Mouse (Mus musculus): ENCODE measurements at regions not wholly inside any gene's neighbourhood (a gene's known extent, or its start where the extent isn't known, plus 50 kb on each side); places are given as distances from the start of the nearest gene placed in this dataset.

DNA sequence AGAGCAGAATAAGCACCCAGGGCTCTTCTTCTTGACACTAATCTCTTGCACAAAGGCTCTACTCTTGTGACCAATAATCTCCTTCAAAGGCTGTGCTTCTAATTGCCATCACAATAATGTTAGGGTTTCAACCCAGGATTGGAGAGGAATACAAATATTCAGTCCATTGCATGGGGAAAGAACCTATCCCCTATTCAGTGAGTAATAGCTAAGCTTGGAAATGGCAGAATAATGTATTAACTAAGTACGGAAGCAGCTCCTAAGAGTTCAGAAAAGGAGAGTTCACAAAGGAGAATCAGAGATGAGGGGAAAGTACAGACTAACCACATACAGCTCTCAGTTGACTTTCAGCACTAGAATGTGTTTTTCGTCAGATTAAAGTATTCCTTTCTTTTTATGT is 544.3 kb downstream of the Nfib start:
- DNase-seq (ENCODE audit: low spot score), result no peak

GRCm38 (mm10) chr4:82160233-82160632 is 545.3 kb downstream of the Nfib start:
- no peak for DNase-seq (ENCODE audit: low spot score)

DNA sequence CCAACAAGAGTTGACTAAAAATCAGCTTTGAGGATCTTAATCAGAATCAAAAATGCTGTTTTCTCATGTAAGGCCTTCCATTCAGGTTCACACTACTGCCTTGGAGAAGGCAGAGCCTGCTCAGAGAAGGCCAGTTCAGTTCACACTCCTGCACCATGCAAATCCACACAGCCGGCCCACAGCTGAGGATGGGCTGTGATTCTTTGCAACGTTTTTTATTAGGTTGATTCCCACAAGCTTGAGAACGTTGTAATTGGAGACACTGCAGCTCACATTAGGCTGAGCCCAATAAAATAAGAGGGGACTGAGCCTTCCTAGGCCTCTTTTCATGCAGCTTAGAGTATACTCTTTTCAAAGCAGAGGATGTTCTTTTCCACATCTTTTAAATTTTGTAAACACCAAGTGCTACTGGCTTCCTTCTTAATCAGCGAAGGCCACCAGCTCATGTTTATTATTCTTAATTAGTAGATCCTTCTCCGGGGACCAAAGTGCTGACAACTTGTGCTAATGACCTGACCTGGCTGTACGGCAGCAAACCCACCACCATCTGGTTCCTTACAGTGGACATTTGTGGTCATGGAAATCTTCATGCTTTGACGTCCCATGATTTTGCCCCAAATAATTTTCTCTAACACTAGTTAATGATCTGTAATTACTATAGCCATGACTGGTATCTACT is 549.8 kb downstream of the Nfib start:
- DNase-seq (ENCODE audit: low spot score), result no peak

DNA sequence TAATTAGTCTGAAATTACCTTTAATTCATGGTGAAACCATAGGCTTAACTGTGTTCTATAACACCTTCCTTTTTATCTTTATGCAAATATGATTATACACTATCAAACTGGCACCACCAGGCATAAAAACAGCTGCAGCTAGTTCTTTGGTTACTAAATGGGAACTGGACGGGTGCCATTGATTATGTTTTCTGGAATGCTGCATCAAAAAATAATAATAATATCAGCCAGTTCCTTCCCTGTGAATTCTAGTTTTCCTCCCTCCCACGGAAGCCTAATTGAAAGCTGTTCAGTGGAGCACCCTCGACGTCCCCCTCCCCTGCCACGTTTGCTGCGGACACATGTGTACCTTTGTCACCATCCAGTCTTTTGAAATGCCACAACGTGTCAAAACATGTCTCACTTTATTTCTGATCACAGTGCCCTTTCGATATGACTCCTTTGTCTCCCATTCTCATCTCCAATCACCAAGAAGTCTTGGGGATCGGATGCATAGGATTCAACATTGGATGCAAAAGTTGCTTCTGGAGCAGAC is 551.5 kb downstream of the Nfib start:
- DNase-seq (ENCODE audit: low spot score), result no peak

DNA sequence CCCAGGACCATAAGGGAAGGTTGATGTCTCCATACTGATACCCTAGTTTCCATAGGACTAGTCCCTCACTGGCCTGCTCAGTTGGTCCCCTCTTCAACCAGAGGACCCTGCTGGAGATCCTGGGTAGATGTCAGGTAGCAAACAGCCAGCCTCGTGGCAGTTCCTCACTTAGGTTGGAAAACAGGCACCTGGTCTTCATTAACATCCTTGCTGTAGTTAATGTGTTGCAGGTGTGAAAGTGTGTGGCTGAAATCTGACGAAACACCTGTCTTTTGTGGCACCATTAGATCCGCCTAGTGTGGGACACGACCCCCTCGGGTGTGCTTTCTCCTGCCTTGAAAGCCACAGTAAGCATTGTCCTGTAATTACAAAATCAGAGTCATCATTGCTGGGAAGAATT is 551.9 kb downstream of the Nfib start:
- DNase-seq (ENCODE audit: low spot score), result no peak

- no peak for DNase-seq (ENCODE audit: low spot score)
Observed at GRCm38 (mm10) chr4:82149957-82150356, 555.6 kb downstream of the Nfib start.

- DNase-seq (ENCODE audit: low spot score), result no peak
Observed at GRCm38 (mm10) chr4:82148129-82149064, 557.2 kb downstream of the Nfib start.

DNA sequence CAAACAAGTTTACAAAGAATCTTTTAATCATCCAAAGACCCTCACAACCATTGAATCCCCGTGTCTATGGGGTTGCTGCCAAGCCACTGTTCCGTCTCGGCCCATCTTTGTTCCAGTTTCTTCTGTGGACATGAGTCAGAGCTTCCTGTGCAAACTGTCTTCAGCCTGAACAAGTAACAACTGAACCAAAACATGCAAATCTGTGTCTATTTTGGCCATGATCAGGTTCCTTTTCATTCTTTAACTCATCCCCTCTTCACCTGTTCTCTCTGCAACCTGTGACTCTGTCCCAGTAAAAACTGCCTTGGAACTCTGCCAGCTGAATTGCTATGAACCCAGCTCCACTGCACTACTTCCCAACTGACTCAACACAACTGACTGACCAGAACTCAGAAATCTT is 563.2 kb downstream of the Nfib start:
- no peak for DNase-seq (ENCODE audit: low spot score)

DNA sequence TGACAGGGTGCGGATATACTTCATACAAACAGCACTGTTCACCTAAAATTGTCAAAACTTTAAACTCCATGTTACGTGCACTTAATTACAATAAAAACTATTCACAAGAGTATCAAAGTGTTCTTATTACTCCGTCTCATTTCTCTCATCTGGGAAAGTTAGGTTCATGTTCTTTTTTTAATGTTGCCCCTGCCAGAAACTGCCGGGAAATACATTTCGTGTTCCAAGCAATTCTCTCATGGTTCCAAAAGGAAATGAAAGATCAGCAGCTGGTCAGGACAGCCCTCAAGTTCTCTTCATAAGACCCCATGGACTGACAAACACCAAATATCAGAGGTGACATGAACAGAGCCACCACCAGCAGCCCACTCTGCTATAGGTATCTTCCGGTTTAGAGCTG is 565.7 kb downstream of the Nfib start:
- DNase-seq (ENCODE audit: low spot score), result no peak

DNA sequence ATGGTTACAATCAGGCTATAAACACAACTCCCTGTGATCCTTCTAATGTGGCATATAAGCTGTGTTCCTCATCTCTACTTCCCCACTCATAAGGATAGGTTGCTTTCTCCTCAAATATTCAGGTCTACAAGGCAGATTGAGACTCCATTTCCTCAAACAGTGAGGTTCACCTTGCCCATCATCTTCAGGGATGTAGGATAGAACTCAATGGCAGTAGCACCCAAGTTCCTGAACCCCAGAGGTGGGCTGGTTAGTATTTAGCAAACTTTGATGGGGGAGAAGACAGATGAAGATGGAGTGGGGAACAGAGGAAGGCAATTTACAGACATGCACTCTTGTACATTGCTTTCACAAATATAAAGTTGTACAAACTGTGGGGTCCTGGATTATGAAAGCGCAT is 566.5 kb downstream of the Nfib start:
- DNase-seq (ENCODE audit: low spot score), result no peak

DNA sequence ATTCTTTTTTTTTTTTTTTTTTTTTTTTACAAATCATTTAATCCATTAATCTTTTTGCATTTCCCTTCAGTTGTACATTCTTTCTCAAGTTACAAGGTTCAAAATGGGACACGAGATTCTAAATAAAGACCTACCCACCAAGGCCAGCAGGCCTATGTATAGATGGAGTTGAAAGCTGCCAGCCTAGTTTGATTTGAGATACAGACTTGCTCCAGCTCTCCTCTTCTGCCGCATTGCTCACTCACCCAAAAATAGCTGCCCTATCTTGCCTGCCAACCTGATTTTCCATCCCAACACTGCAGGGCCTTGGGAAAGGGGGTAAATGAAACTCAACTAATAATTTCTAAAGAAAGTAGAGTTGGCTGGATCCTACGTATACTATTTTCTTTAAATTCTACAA is 572.7 kb downstream of the Nfib start:
- peak; percentile 11 for DNase-seq (ENCODE audit: low spot score)

GRCm38 (mm10) chr4:82132326-82132725 is 573.2 kb downstream of the Nfib start:
- DNase-seq (ENCODE audit: low spot score), result no peak

DNA sequence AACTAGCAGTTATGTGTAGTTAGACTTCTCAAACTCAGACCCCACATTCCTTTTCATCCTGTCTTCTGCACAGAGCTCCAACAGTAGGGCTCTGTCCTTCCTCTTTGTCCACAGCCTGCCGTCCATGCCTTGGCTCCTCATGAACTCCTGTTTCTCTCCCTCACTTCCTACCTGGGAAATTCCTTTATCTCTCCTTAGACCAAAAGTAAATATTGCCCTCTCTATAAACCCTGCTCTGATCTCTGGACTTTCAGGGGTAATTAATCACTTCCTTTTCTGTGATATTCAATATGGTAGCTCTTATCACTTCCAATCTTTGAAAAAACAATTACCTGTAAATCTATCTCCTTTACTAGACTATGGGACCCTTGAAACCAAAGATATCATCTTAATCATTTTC is 576.1 kb downstream of the Nfib start:
- DNase-seq (ENCODE audit: low spot score), result no peak

GRCm38 (mm10) chr4:82123733-82124132 is 581.8 kb downstream of the Nfib start:
- no peak for DNase-seq (ENCODE audit: low spot score)

DNA sequence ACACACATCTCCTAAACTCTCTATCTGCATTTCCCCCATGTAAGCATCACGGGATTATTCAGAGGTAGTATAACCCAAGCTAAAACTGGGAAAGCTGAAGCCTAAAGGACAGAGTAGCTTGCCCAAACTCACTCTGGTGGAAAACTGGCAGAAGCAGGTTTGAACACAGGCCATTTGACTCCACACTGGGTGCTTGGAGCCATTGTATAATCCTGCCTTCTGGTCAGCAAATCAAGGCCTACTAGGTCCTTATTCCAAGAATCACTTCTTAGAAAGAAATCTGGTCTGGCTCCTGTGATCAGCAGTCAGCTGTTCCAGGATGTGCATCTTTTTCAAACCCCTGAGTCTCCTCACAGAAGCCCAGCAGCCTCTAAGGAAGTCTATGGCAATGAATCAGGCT is 582.4 kb downstream of the Nfib start:
- no peak for DNase-seq (ENCODE audit: low spot score)

DNA sequence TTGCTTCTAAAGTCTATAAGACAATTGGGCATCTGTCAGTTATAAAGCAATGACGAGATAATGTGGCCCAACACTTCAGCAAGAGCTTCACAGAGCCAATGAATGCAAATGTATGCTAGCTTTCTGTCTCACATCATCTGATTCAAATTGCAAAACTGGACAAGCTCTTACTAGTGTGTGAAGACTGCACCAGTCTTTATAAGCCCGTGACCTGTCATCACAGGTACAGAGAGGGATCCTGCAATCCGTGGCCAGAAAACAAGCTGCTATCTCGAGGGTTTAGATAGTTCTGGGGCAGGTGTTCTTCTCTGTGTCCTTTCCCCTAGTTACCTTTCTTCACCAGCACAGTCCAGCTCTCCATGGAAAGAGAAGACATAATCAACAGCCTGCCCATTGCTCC is 584.8 kb downstream of the Nfib start:
- DNase-seq (ENCODE audit: low spot score), result no peak

DNA sequence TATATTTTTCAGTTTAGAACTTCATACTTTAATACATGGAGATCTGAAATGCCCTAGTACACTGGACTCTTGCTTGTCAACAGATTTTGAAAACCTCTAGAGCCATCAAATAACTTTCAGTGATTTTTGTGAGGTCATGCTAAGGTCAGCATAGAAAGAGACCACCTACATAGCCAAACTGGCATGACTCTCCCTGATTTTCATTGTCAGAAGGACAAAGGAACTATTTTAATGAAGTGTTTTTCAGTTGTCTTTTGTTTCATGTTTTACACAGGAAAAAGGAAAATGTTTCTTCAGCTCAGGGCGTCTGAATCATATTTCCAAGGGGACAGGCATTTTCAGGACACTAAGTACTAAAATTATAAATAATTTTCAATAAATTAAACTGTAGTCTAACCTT is 585.2 kb downstream of the Nfib start:
- no peak for DNase-seq (ENCODE audit: low spot score)

DNA sequence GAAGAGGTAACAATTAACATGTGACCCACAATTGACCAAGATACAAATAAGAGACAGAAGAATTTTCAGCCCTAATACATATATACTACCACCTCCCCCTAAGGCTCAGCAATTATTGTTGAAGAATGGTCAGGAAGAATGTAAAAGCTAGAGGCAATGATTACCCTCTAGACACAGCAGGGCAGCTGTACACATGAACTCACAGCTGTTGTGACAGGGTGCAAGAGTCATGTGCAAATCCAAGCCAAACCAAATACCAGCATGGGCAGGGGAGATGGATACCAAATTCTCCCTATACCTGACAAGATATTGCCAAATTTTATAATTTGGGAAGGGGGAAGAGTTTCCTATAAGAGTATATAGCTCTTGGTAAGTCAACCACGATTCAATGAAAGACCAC is 603.7 kb downstream of the Nfib start:
- no peak for DNase-seq (ENCODE audit: low spot score)

- DNase-seq (ENCODE audit: low spot score), result no peak
Observed at GRCm38 (mm10) chr4:82099970-82100368, 605.6 kb downstream of the Nfib start.

- no peak for DNase-seq (ENCODE audit: low spot score)
Observed at GRCm38 (mm10) chr4:82098986-82099969, 606.3 kb downstream of the Nfib start.

DNA sequence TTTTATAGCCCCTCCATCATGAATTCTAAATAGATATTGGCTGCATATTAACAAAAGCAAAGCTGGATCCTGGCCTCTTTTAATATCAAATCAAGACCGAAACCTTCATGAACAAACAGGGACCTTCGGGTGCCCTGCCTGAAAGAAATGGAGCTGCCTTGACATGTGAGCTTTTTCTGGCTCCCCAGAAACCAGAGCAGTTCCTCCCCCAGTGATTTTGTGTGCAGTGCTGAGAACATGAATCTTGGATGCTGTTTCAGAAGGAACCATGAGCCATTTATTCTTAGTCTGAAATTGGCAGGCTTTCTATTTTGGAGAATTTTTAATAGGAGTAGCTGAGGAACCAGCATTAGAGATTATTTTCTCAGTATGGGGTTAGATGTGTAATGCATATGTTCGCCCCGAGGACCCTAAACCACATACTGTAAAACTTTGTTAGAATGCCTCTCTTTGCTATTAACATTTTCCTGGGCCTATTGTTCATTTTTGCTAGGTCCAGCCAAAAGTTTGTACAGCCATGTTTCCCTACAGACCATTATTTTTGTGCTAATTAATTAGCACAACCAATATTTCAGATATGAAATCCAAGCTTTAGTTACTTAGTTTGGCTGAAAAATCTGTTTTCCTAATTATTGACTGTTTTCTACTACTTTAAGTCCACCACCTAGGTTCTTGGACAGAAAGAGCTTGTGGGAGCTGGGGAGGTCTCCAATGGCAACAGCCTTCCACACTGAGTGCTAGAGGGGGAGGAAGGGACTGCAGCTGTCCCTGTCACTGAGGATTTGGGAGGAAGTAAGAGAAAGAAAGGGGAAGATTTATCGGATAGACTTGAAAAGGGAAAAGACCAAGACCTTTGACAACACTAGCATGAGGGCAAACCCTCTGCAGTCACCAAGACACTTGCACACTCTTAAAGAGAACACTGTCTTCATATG is 613.0 kb downstream of the Nfib start:
- DNase-seq (ENCODE audit: low spot score), result peak; percentile 27
